Mouse (Mus musculus) stomach, embryonic 15.5 days (tissue): Measurements from ENCODE around the gene Exoc3l4. TPM values are rescaled to one million over a fixed set of nuclear protein-coding genes. Genes with fewer than 3 reads are reported as not detected.

Experiments used
- ATAC-seq: fragments of 200-750 bp; cut with Nextera tagmentation; 2 replicates; pipeline ENCODE4 v1.8.0; 2017; ENCODE audit warnings: low read depth, moderate number of reproducible peaks, moderate TSS enrichment; ENCODE audit not compliant: insufficient read depth, low FRiP score
- H3K27ac ChIP-seq: fragments of 300-500 bp; sonication (generic); 2 replicates; pipeline ENCODE4 v1.5.1; 2015; ENCODE audit warnings: mild to moderate bottlenecking, inconsistent platforms
- H3K27me3 ChIP-seq: fragments of 300-500 bp; sonication (generic); replicated peaks from 2 replicates; pipeline ENCODE4 v1.6.1; 2015; ENCODE audit warnings: inconsistent platforms
- H3K36me3 ChIP-seq: fragments of 300-500 bp; sonication (generic); 2 replicates; pipeline ENCODE4 v1.6.1; 2015; ENCODE audit warnings: inconsistent platforms
- H3K4me1 ChIP-seq: fragments of 300-500 bp; sonication (generic); 2 replicates; pipeline ENCODE4 v1.6.1; 2015; ENCODE audit warnings: inconsistent platforms
- H3K4me2 ChIP-seq: fragments of 300-500 bp; sonication (generic); 2 replicates; pipeline ENCODE4 v1.6.1; 2015; ENCODE audit warnings: mild to moderate bottlenecking, inconsistent platforms
- H3K4me3 ChIP-seq: fragments of 300-500 bp; sonication (generic); replicated peaks from 2 replicates; pipeline ENCODE4 v1.5.1; 2015; ENCODE audit warnings: inconsistent platforms
- H3K9ac ChIP-seq: fragments of 300-500 bp; sonication (generic); 2 replicates; pipeline ENCODE4 v1.6.1; 2015; ENCODE audit warnings: inconsistent platforms
- H3K9me3 ChIP-seq: fragments of 300-500 bp; sonication (generic); 2 replicates; pipeline ENCODE4 v1.6.1; 2016; ENCODE audit warnings: inconsistent platforms
- WGBS: fragments of 180-500 bp; shearing (Covaris S2); methylation state at CpG from one replicate; pipeline ENCODE4 v1.1.7; 2015; 5-methylcytosine and 5-hydroxymethylcytosine counted together
- polyA plus RNA-seq: library from polyadenylated mRNA; unstranded; fragments of >200 nt; fragmentation: Nextera tagmentation; extraction: Ambion mirVana; gene quantifications from 2 replicates; pipeline ENCODE4 v1.2.1, GENCODE M21; 2015

Gene Exoc3l4
- polyA plus RNA-seq, 1 experiment from 2014 or later, result 8.5 TPM

DNA sequence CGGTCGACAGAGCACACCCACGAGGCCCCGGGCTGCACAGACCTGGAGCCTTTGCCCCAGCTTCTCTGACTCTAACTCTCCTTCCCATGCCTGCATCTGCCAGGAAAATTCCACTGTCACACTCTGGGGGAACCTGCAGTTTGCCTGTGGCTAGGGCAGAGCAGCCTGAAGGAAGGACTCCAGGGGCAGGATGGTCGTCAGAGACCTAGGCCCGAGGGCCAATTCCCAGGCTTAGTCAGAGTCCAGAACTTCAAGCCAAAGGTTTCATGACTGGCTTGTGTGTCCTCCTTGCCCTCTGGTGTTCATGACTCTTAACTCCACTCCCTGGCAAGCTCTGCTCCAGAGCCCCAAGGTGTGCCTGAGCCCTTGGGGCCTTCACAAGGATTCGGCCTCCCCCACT is 51.4 kb downstream of the Exoc3l4 start:
- Histone ChIP-seq H3K9ac (no peak overlapping the region), H3K4me3 (no peak overlapping the region), H3K27ac (no peak overlapping the region), H3K4me2 (no peak overlapping the region), H3K9me3 (no peaks in the 10 kb centered on the region), H3K4me1 (0 out of 2 replicates have a peak, but pooled peaks cover 2% of the 10 kb centered on the region), H3K27me3 (no peaks in the 10 kb centered on the region), H3K36me3 (no peaks in the 10 kb centered on the region)
- no peak for ATAC-seq
- 72% methylated on average over 7 of the region's 7 CpGs for WGBS

- 10% methylated on average over 8 of the region's 8 CpGs for WGBS
- H3K27ac ChIP-seq, result no peak overlapping the region
- ATAC-seq, result no peak
- no peaks in the 10 kb centered on the region for H3K27me3 ChIP-seq
- H3K4me2 ChIP-seq, result no peak overlapping the region
- no peaks in the 10 kb centered on the region for H3K36me3 ChIP-seq
- no peaks in the 10 kb centered on the region for H3K9me3 ChIP-seq
- no peak overlapping the region for H3K9ac ChIP-seq
- H3K4me1 ChIP-seq, result 0 out of 2 replicates have a peak, but pooled peaks cover 2% of the 10 kb centered on the region
- H3K4me3 ChIP-seq, result no peak overlapping the region
These were observed 52.7 kb downstream of the Exoc3l4 start for GRCm38 (mm10) chr12:111469507-111469906.

- peaks cover 8% of the 10 kb centered on the region; the same call in 1 of the 2 replicates for H3K4me1 ChIP-seq
- H3K27ac ChIP-seq, result no peak overlapping the region
- H3K9me3 ChIP-seq, result no peaks in the 10 kb centered on the region
- no peak overlapping the region for H3K9ac ChIP-seq
- no peak overlapping the region for H3K4me3 ChIP-seq
- H3K4me2 ChIP-seq, result no peak overlapping the region
- no peaks in the 10 kb centered on the region for H3K27me3 ChIP-seq
- no peak for ATAC-seq
- WGBS, result 58% methylated on average over 1 of the region's 1 CpGs
- no peaks in the 10 kb centered on the region for H3K36me3 ChIP-seq
These were observed 54.3 kb downstream of the Exoc3l4 start for GRCm38 (mm10) chr12:111471119-111471518.

DNA sequence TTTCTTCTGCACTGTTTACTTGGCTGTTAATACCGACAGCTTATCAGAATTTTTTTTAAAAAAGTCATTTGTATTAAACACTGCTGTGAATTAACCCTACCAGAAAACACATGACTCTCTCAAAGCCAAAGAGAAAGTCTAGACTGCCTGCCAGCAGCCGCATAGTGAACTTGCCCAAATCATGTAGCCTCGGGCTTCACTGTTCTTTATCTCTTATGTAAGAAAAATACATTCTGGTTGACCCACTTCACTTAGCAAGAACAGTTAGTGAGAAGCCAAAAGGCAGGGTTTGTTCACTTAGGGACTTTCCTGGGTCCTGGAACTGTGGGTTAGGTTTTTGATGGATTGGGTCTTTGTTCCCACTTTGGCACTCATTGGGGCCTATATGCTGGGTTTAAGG is 54.9 kb downstream of the Exoc3l4 start:
- Histone ChIP-seq H3K9ac (no peak overlapping the region), H3K4me3 (no peak overlapping the region), H3K36me3 (no peaks in the 10 kb centered on the region), H3K27ac (no peak overlapping the region), H3K4me2 (no peak overlapping the region), H3K27me3 (no peaks in the 10 kb centered on the region), H3K9me3 (no peaks in the 10 kb centered on the region), H3K4me1 (peaks cover 8% of the 10 kb centered on the region; the same call in 1 of the 2 replicates)
- 59% methylated on average over 3 of the region's 3 CpGs for WGBS
- no peak for ATAC-seq

- no peak overlapping the region for H3K27ac ChIP-seq
- no peak overlapping the region for H3K4me3 ChIP-seq
- peaks cover 8% of the 10 kb centered on the region; the same call in 1 of the 2 replicates for H3K4me1 ChIP-seq
- H3K9ac ChIP-seq, result no peak overlapping the region
- no peak for ATAC-seq
- no peaks in the 10 kb centered on the region for H3K36me3 ChIP-seq
- no peaks in the 10 kb centered on the region for H3K27me3 ChIP-seq
- no peak overlapping the region for H3K4me2 ChIP-seq
- 69% methylated on average over 5 of the region's 5 CpGs for WGBS
- H3K9me3 ChIP-seq, result no peaks in the 10 kb centered on the region
These were observed 56.1 kb downstream of the Exoc3l4 start for GRCm38 (mm10) chr12:111472886-111473285.

DNA sequence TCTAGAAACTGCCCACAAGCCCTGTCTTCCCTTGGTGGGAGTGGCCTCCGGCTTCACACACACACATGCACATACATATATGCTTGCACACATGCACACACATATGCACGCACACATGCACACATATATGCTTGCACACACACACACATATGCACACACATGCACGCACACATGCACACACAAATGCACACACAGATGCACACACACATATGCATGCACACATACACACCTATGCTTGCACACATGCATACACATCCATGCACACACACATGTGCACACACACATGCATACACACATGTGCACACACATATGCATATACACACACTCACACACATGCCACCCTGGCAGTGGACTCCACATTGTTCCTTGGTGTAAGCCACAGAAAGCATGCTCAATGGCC is 57.6 kb downstream of the Exoc3l4 start:
- Histone ChIP-seq H3K27ac (no peak overlapping the region), H3K9me3 (no peaks in the 10 kb centered on the region), H3K27me3 (no peaks in the 10 kb centered on the region), H3K4me2 (no peak overlapping the region), H3K4me3 (no peak overlapping the region), H3K9ac (no peak overlapping the region), H3K4me1 (peaks cover 6% of the 10 kb centered on the region; the same call in 1 of the 2 replicates), H3K36me3 (no peaks in the 10 kb centered on the region)
- WGBS, result 92% methylated on average over 3 of the region's 3 CpGs
- ATAC-seq, result no peak

DNA sequence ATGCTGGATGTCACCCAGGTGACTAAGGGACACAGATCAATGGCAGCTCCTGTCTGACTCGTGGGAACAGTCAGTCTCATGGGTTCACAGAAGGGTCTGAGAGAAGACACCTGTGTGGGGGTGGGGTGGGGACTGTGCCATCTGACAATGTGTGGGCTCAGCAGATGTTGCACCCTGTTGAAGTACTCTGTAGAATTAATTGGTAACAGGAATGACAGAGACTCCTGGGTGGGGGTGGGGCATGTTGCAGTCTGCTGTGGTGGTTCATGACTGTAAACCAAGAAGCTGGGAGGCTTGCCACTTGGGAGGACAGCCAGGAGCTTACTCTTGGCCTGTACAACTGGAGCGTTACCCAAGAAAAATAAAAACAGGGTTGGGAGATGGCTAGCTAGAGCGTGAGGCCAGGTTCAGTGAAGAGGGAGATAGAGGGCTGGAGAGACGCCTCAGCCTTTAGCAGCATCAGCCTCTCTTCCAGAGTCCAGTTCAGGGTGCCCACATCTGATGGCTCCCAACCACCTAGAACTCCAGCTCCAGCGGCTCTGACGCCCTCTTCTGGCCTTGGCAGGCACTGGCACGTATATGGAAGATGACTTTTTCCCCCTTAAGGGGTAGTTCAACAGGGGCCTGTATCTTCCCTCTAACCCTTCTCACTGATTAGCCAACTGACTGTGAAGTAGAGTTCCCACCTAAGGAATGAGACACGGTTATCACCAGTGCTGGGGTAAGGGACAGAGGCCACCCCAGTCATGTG is 58.3 kb downstream of the Exoc3l4 start:
- H3K36me3 ChIP-seq, result no peaks in the 10 kb centered on the region
- 0 out of 2 replicates have a peak overlapping the region, but pooled peaks have one; percentile 26 for H3K27ac ChIP-seq
- no peak overlapping the region for H3K4me2 ChIP-seq
- H3K9me3 ChIP-seq, result no peaks in the 10 kb centered on the region
- no peak overlapping the region for H3K9ac ChIP-seq
- no peaks in the 10 kb centered on the region for H3K27me3 ChIP-seq
- no peak overlapping the region for H3K4me3 ChIP-seq
- peaks cover 6% of the 10 kb centered on the region; the same call in 1 of the 2 replicates for H3K4me1 ChIP-seq
- 0 out of 2 replicates have a peak, but pooled peaks have one; percentile 39 for ATAC-seq
- WGBS, result 46% methylated on average over 8 of the region's 8 CpGs

DNA sequence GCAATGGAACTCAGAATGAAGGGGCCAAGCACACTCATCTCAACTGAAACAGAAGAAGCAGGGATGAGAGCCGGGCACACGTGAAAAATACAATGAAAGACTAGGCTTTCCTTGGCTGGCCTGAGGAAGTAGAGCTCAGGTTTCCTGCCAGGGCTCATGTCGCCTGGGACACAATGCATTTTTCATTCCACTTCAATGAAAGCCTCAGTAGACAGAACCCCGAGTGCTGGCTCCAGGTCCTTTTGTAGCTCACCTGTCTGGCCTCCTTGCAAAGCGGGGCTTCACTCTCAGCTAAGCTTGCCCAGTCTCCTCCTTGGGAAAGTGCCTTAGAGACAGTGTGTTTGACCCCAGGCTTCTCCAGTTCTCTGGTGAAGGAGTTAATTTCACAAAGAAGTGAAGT is 62.1 kb downstream of the Exoc3l4 start:
- Histone ChIP-seq H3K9me3 (no peaks in the 10 kb centered on the region), H3K4me2 (no peak overlapping the region), H3K27me3 (no peaks in the 10 kb centered on the region), H3K4me3 (no peak overlapping the region), H3K9ac (no peak overlapping the region), H3K4me1 (peaks cover 6% of the 10 kb centered on the region; the same call in 1 of the 2 replicates), H3K27ac (no peak overlapping the region), H3K36me3 (no peaks in the 10 kb centered on the region)
- no peak for ATAC-seq
- 45% methylated on average over 5 of the region's 5 CpGs for WGBS

DNA sequence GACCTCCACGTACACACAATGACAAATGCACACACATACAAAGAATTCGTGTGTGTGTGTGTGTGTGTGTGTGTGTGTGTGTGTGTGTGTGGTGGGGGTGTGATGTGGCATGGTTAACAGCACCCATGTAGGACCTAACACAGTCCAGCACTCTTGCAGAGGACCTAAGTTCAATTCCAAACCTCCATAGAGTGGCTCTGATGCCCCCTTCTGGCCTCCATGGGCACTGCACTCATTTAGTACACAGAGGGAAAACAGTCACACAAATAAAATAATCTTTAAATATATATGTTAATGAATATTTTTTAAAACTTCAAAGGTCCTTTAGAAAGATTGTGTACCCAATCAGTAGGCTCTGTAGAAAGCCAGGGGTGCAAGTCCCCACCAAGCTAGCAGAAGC is 63.1 kb downstream of the Exoc3l4 start:
- Histone ChIP-seq H3K9me3 (no peaks in the 10 kb centered on the region), H3K9ac (no peak overlapping the region), H3K4me3 (no peak overlapping the region), H3K27me3 (peaks cover 6% of the 10 kb centered on the region), H3K4me2 (no peak overlapping the region), H3K27ac (no peak overlapping the region), H3K4me1 (peaks cover 9% of the 10 kb centered on the region; the same call in 1 of the 2 replicates), H3K36me3 (no peaks in the 10 kb centered on the region)
- 77% methylated on average over 2 of the region's 2 CpGs for WGBS
- ATAC-seq, result no peak

Other genes with a start within 250 kb of the Exoc3l4 start
- not detected in 2 replicates for gene 4930595D18Rik, start 232.5 kb upstream of the Exoc3l4 start, polyA plus RNA-seq
- 21.1 and 25.3 TPM in 2 replicates for gene Amn, start 145.9 kb upstream of the Exoc3l4 start, polyA plus RNA-seq
- 32.5 and 34.2 TPM in 2 replicates for gene Cdc42bpb, start 39.3 kb upstream of the Exoc3l4 start, polyA plus RNA-seq
- 1.4 and 1.7 TPM in 2 replicates for gene Lbhd2, start 10.2 kb upstream of the Exoc3l4 start, polyA plus RNA-seq
- 8.5 and 13.5 TPM in 2 replicates for gene Tnfaip2, start 25.5 kb downstream of the Exoc3l4 start, polyA plus RNA-seq
- 25.4 and 30.3 TPM in 2 replicates for gene Gm266, start 68.8 kb downstream of the Exoc3l4 start, polyA plus RNA-seq
- gene Eif5, start 121.0 kb downstream of the Exoc3l4 start, polyA plus RNA-seq, result 575 TPM in 2 replicates
- 33.9 and 34.9 TPM in 2 replicates for gene Mark3, start 157.5 kb downstream of the Exoc3l4 start, polyA plus RNA-seq